Mouse (Mus musculus) thymus, postnatal 0 days (tissue): ENCODE results near the gene Rtel1. TPM values are rescaled to one million over a fixed set of nuclear protein-coding genes. Genes with fewer than 3 reads are reported as not detected.
A peak's percentile ranks its signal among the peaks of the same experiment; 100 is the strongest.

Experiments used
- DNase-seq: peaks from one replicate; pipeline ENCODE4 v3.0.0-alpha.2; 2015; ENCODE audit warnings: low spot score
- polyA plus RNA-seq: library from polyadenylated mRNA; unstranded; fragments of >200 nt; fragmentation: Nextera tagmentation; extraction: Ambion mirVana; gene quantifications from 2 replicates; pipeline ENCODE4 v1.2.1, GENCODE M21; 2015

The Rtel1 gene
- polyA plus RNA-seq, 1 experiment from 2014 or later, result 37.6 TPM

- no peak for DNase-seq
Observed at GRCm38 (mm10) chr2:181386663-181387210, 67.2 kb downstream of the Rtel1 start.

GRCm38 (mm10) chr2:181390136-181390870 is 70.8 kb downstream of the Rtel1 start:
- DNase-seq, result no peak

- no peak for DNase-seq
Observed at GRCm38 (mm10) chr2:181391022-181391421, 71.5 kb downstream of the Rtel1 start.

GRCm38 (mm10) chr2:181391541-181391940 is 72.0 kb downstream of the Rtel1 start:
- no peak for DNase-seq

GRCm38 (mm10) chr2:181392600-181393213 is 73.2 kb downstream of the Rtel1 start:
- DNase-seq, result peak; percentile 78

GRCm38 (mm10) chr2:181394086-181394485 is 74.5 kb downstream of the Rtel1 start:
- DNase-seq, result no peak

- DNase-seq, result no peak
Observed at GRCm38 (mm10) chr2:181397207-181397761, 77.7 kb downstream of the Rtel1 start.

- DNase-seq, result no peak
Observed at GRCm38 (mm10) chr2:181401497-181401896, 82.0 kb downstream of the Rtel1 start.

GRCm38 (mm10) chr2:181403722-181404121 is 84.2 kb downstream of the Rtel1 start:
- no peak for DNase-seq

Other genes starting within 250 kb of the Rtel1 start
- gene Kcnq2, start 184.4 kb upstream of the Rtel1 start, polyA plus RNA-seq, result 0.07 and 0.10 TPM in 2 replicates
- not detected in 2 replicates for gene Eef1a2, start 162.7 kb upstream of the Rtel1 start, polyA plus RNA-seq
- gene Ppdpf, start 132.5 kb upstream of the Rtel1 start, polyA plus RNA-seq, result 270 and 288 TPM in 2 replicates
- gene Ptk6, start 117.0 kb upstream of the Rtel1 start, polyA plus RNA-seq, result 0.03 and 0.05 TPM in 2 replicates
- 0.24 and 0.30 TPM in 2 replicates for gene Srms, start 106.6 kb upstream of the Rtel1 start, polyA plus RNA-seq
- 0.39 and 0.54 TPM in 2 replicates for gene Fndc11, start 99.7 kb upstream of the Rtel1 start, polyA plus RNA-seq
- 5.0 TPM in 2 replicates for gene Helz2, start 77.7 kb upstream of the Rtel1 start, polyA plus RNA-seq
- gene Gmeb2, start 31.7 kb upstream of the Rtel1 start, polyA plus RNA-seq, result 11.8 and 14.1 TPM in 2 replicates
- gene Stmn3, start 5.2 kb upstream of the Rtel1 start, polyA plus RNA-seq, result 0.22 and 0.27 TPM in 2 replicates
- 36.4 and 37.6 TPM in 2 replicates for gene Zgpat, start 45.2 kb downstream of the Rtel1 start, polyA plus RNA-seq
- gene Arfrp1, start 45.7 kb downstream of the Rtel1 start, polyA plus RNA-seq, result 55.8 and 68.0 TPM in 2 replicates
- gene Lime1, start 60.3 kb downstream of the Rtel1 start, polyA plus RNA-seq, result 35.7 and 40.7 TPM in 2 replicates
- 2.4 and 2.8 TPM in 2 replicates for gene Zbtb46, start 139.7 kb downstream of the Rtel1 start, polyA plus RNA-seq
- gene Abhd16b, start 173.5 kb downstream of the Rtel1 start, polyA plus RNA-seq, result 0.14 TPM in 1 of 2 replicates, not detected in the other
- 118 and 124 TPM in 2 replicates for gene Tpd52l2, start 177.4 kb downstream of the Rtel1 start, polyA plus RNA-seq
- gene Dnajc5, start 200.7 kb downstream of the Rtel1 start, polyA plus RNA-seq, result 76.1 and 86.7 TPM in 2 replicates